Mouse (Mus musculus) liver, adult 2 months (tissue): ENCODE measurements around the gene Mbnl2.

ENCODE experiments used
- CTCF ChIP-seq: fragments of 200-500 bp; IDR thresholded peaks from 2 replicates; pipeline ENCODE4 v1.5.1; 2011; ENCODE audit warnings: low read depth, low read length, control low read depth
- POLR2A ChIP-seq: fragments of 200-500 bp; IDR thresholded peaks from 2 replicates; pipeline ENCODE4 v1.6.1; 2011; ENCODE audit warnings: low read length, control low read depth; ENCODE audit not compliant: insufficient read depth; ENCODE audit errors: extremely low read depth

DNA sequence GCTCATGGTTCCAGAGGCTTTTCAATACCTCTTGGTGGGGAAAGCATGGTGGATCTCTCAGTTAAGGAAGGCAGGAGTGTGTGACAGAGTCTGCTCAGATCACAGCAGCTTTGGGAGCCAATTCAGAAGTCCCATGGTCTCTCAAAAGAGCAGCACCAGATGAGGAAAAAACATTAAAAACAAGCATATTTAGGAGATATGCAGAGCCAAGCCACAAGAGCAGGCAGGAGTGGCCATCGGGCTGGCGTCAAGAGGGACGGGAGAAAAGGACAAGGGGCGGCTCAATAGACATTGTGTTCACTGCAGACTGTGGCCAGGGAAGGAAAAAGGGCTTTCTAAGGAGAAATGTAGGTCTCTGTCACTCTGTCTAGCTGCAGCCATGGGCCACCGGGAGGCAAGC is 40.3 kb downstream of the Mbnl2 start:
- TF ChIP-seq POLR2A (no peak), CTCF (no peak)
